Mouse (Mus musculus): ENCODE measurements around the gene Wipi1.
"Not testable (repeated sequence)": the region's sequence is repeated elsewhere in the genome, so short reads cannot be mapped to it uniquely, and the experiment has no call there.

Wipi1 gene

GRCm38 (mm10) chr11:109611303-109612149, at the start of gene Wipi1:
Gene Wipi1, minus strand, starts transcription at chr11:109611967.
- DNase-seq (ENCODE audit: low spot score in 2 of 2), result peak; percentile 97 to 98

- not testable (repeated sequence) for DNase-seq (ENCODE audit: low spot score in 2 of 2)
Observed at GRCm38 (mm10) chr11:109660526-109660925, 48.8 kb upstream of the Wipi1 start.

GRCm38 (mm10) chr11:109656232-109656631, 44.5 kb upstream of the Wipi1 start:
- DNase-seq (ENCODE audit: low spot score in 2 of 2), result no peak

- DNase-seq (ENCODE audit: low spot score in 2 of 2), result no peak
Observed at GRCm38 (mm10) chr11:109654581-109654980, 42.8 kb upstream of the Wipi1 start.

- DNase-seq (ENCODE audit: low spot score in 2 of 2), result no peak
Observed at GRCm38 (mm10) chr11:109653201-109653600, 41.4 kb upstream of the Wipi1 start.

GRCm38 (mm10) chr11:109652505-109652904, 40.7 kb upstream of the Wipi1 start:
- DNase-seq (ENCODE audit: low spot score in 2 of 2), result no peak

GRCm38 (mm10) chr11:109651566-109652024, 39.8 kb upstream of the Wipi1 start:
- no peak for DNase-seq (ENCODE audit: low spot score in 2 of 2)

- peak; percentile 86 to 90 for DNase-seq (ENCODE audit: low spot score in 2 of 2)
Observed at GRCm38 (mm10) chr11:109650788-109651565, 39.2 kb upstream of the Wipi1 start.

- DNase-seq (ENCODE audit: low spot score in 2 of 2), result peak; percentile 80 to 82
Observed at GRCm38 (mm10) chr11:109649975-109650701, 38.4 kb upstream of the Wipi1 start.

- no peak for DNase-seq (ENCODE audit: low spot score in 2 of 2)
Observed at GRCm38 (mm10) chr11:109649206-109649605, 37.4 kb upstream of the Wipi1 start, which contains the start of gene Prkar1a. Gene Prkar1a, plus strand, starts transcription at chr11:109649405.

GRCm38 (mm10) chr11:109648510-109648909, 36.7 kb upstream of the Wipi1 start:
- DNase-seq (ENCODE audit: low spot score in 2 of 2), result peak in 1 of 2 experiments; percentile 17

GRCm38 (mm10) chr11:109641498-109642222, 29.9 kb upstream of the Wipi1 start:
- no peak for DNase-seq (ENCODE audit: low spot score in 2 of 2)

- DNase-seq (ENCODE audit: low spot score in 2 of 2), result no peak
Observed at GRCm38 (mm10) chr11:109635871-109636395, 24.2 kb upstream of the Wipi1 start.

GRCm38 (mm10) chr11:109634928-109635327, 23.2 kb upstream of the Wipi1 start:
- no peak for DNase-seq (ENCODE audit: low spot score in 2 of 2)

- no peak for DNase-seq (ENCODE audit: low spot score in 2 of 2)
Observed at GRCm38 (mm10) chr11:109629021-109629521, 17.3 kb upstream of the Wipi1 start.

GRCm38 (mm10) chr11:109628099-109628498, 16.3 kb upstream of the Wipi1 start:
- no peak for DNase-seq (ENCODE audit: low spot score in 2 of 2)

GRCm38 (mm10) chr11:109627648-109628047, 15.9 kb upstream of the Wipi1 start:
- no peak for DNase-seq (ENCODE audit: low spot score in 2 of 2)

GRCm38 (mm10) chr11:109623238-109623637, 11.5 kb upstream of the Wipi1 start:
- DNase-seq (ENCODE audit: low spot score in 2 of 2), result no peak

GRCm38 (mm10) chr11:109622518-109623037, 10.8 kb upstream of the Wipi1 start:
- peak in 1 of 2 experiments; percentile 7 for DNase-seq (ENCODE audit: low spot score in 2 of 2)

GRCm38 (mm10) chr11:109621183-109621582, 9.4 kb upstream of the Wipi1 start:
- peak in 1 of 2 experiments; percentile 56 for DNase-seq (ENCODE audit: low spot score in 2 of 2)

All from frontal cortex, postnatal 14 days (tissue).